Mouse (Mus musculus) forelimb bud, embryonic 11.5 days (tissue): ENCODE measurements around the gene Atat1.
"Not testable (repeated sequence)": the region's sequence is repeated elsewhere in the genome, so short reads cannot be mapped to it uniquely, and the experiment has no call there.

Experiments
- DNase-seq: peaks from one replicate; pipeline ENCODE4 v3.0.0-alpha.2; 2012; ENCODE audit warnings: low read depth, low spot score

Gene Atat1

DNA sequence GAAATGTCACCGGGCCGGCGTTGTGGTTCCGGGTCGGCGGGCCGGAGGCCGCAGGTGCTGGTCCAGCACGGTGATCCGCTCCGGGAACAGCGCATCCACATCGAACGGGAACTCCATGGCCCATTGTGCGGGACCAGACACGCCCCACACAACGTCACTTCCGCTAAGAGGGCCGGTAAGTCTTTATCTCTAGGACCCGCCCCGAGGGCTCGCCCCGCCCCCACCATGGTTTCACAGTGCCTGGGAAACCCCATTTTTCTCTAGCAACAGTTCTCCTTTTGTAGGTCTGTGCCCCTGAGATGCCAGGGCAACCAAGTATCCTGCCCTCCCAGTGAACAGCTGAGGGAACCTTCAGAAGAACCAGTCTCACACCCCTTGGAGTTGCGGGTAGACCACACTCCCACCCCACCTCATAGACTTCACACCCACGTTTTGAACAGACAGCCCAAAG lies at the start of gene Atat1:
Gene Atat1, minus strand, starts transcription at position 157 of the 451 bp plus-strand sequence.
- peak; percentile 91 for DNase-seq

DNA sequence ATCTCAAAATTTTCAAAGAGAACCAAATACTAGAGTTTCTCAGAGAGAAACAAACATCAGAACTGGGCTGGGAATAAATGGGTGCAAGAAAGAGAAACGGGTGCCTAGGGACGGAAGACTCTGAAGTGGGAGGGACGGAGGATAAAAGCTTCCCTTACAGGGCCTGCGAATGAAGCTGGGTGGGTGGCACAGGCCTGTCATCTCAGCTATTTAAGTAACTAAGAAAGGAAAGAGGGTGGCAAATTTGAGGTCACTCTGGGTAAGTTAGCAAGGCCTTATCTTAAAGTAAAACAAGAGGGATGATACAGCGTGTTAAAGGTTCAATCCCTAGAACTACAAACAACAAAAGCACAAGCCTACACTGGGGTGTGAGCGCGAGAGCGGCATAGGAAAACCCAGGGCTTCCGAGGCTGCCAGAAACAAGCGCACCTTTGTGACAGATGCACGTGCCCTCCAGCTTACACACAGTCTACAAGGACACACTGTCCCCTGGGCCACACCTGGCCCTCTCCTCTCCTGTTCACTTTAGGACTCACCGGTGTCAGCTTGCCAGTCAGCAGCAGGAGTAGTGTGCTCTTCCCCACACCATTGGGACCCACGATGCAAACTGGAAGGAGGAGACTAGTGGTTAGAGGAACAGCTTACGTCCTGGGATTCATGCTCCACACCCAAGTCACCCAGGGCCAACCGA lies 48.8 kb upstream of the Atat1 start:
- no peak for DNase-seq

DNA sequence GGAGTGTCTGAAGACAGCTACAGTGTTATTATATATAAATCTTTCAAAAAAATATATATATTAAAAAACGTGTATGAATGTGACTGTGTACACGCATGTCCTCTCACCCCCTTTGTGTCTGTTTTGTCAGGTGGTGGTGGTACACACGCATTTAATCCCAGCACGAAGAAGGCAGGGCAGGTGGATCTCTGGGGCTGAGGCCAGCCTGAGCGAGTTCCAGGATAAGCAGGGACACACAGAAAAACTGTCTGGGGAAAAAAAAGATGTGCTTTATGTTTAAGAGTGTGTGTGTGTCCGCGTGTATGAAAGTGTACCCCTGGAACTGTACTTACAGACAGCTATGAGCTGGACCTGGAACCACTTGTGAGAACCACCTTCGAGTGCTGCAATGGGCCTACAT lies 44.8 kb upstream of the Atat1 start:
- DNase-seq: no peak

DNA sequence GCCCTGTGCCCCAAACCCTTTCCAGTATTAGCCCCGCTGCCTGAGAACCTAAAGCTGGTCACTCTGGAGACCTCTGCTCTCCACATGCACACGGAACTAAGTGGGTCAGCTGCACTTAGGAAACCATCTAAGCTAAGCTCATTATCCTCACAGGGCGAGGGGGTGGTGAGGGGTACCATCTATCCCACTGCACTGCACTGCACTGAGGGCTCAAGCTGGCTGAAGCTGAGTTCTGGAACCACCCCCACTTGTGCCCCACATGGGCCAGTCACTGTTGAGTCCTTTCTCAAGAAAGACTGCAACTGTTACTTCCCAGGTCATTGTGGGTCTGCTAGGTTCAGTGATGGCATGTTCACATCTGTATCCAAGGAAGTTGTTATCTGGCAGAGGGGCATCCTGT lies 42.7 kb upstream of the Atat1 start:
- DNase-seq: not testable (repeated sequence)

DNA sequence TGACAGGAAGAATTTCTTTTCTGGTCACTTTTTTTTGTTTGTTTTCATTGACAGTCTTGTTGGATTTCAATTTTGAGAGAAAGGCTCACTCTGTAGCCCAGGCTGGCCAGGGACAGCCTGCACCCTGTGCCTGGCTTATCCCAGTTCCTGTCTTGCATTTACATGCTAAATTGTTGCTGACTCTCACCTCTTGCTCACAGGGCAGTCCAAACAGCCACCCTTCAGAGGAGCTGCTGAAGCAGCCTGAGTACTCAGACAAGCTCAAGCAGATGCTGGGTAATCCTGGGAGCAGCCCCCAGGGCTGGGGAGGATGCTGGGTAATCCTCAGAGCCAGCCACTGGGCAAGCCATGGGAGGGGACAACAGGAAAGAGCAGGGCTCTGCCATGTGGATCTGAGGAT lies 41.1 kb upstream of the Atat1 start:
- not testable (repeated sequence) for DNase-seq

DNA sequence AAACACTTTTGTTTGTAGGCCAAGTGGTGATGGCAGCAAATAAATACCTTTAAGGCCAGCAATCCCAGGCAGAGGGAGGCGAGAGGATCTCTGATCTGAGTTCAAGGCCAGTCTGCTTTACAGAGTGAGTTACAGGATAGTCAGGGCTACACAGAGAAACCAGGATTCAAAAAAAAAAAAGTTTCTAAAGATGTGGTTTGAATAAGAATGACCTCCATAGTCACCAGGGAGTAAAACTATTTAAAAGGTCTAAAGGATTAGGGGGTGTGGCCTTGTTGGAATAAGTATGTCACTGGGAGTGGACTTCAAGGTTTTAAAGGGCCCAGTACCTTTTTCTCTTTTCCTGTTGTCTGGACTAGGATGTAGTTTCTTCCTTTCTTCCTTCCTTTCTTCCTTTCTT lies 30.1 kb upstream of the Atat1 start:
- DNase-seq: no peak

DNA sequence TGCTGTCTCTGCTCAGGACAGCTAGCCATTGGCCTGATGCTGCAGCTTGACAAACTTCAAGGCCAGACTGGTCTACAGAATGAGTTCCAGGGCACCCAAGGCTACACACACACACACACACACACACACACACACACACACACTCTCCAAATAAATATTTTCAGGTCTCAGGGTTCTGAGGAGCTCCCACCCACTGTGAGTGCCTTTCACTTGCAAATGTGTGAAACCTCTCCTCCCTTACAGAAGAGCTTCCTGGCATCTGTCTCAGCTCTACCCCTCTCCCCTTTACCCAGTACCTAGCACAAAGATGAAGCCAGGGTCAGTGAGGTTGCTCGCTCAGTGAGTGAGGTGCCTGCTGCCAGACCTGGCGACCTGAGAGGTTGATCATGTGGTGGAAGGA lies 29.2 kb upstream of the Atat1 start:
- DNase-seq: no peak

DNA sequence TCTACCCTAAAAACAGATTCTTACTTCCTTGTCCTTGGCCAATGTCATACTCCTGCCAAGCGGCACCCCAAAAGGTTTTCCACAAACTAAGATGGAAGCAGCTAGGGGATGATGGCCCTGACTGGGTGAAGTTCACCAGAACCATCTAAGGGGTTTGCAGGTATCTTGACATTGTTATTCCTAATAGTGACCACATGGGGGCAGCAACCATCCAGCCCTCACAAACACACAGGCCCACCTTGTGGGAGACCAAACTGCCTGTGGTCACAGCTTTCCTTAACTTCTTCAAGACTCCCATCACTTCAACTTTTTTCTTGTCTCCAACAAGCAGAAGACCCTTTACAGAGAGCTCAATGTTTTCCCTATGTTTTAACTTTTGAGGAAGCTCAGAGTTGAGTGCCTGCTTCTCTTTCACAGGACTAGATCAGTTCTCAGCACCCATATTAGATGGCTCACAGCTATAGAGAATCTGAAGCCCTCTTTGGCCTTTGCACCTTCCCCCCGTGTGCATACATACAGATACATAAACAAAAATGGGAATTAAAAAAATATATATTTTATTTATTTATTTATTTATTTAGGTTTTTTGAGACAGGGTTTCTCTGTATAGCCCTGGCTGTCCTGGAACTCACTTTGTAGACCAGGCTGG lies 27.9 kb upstream of the Atat1 start:
- peak; percentile 74 for DNase-seq

DNA sequence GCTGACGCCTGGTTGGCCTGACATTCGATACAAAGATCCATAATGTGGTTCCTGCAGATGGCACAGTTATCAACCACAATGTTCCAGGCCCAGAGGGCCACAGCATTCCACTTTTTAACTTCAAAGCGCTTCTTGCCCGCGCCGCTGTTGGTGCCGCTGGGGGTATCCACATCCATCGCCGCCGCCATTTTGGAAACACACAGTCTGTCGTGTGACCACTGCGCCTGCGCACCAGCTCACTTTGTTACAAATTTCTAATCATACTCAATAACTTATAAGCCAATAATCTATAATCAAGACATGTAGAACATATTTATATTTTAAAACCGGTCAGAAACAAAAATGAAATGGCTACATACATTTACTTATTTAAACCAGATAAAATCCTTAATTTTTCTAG lies 25.9 kb upstream of the Atat1 start:
- not testable (repeated sequence) for DNase-seq

DNA sequence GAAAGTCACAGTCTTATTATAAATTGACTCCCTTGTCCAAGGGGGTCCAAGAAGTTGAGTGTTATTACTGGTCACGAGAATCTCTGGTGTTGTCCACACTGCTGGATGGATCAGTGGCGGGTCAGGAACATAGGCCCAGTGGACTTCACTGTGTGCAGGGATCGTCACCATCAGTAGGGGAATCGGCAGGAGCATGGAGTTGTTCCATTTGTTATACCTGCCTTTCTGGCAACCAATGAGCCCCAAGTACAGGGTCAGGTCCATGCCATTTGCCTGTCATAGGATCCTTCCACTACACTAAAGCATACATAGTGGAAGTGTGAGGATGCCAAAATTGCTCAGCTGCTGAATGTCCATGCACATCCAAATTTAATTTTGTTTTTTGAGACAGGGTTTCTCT lies 22.7 kb upstream of the Atat1 start:
- no peak for DNase-seq

DNA sequence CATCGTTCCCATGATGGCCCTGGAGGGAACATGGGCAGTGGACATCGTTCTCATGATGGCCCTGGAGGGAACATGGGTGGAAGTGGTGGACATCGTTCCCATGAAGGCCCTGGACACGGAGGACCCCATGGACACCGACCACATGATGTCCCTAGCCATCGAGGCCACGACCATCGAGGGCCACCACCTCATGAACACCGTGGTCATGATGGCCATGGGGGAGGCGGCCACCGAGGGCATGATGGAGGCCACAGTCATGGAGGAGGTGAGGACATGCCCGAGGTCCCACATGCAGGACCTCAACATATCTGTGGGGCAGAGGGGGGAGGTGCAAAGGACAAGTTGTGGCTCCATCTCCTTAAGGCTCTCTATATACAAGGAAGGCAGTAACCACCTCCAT lies 20.8 kb upstream of the Atat1 start:
- DNase-seq: no peak

DNA sequence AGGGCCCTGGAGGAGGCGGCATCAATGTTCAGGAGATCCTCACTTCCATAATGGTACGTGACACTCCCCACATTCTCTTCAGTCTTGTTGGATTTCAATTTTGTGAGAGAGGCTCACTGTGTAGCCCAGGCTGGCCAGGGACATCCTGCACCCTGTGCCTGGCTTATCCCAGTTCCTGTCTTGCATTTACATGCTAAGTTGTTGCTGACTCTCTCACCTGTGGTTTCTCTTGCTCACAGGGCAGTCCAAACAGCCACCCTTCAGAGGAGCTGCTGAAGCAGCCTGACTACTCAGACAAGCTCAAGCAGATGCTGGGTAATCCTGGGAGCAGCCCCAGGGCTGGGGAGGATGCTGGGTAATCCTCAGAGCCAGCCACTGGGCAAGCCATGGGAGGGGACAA lies 19.7 kb upstream of the Atat1 start:
- DNase-seq: no peak

DNA sequence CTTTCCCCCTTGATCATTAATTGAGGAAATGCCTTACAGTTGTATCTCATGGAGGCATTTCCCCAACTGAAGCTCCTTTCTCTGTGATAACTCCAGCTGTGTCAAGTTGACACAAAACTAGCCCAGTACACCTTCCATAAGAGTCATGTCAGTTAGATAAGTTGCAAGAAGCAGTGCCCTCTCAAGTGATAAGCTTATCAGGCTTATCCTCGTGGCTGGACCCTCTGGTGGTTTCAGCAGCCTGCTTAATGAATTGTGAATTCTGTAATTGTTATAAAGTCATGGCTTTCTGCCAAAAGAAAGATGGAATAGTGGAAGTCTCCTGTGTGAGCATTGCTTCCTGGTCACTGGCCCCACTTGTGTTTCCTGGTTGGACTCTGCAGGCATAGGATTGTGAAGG lies 17.6 kb upstream of the Atat1 start:
- DNase-seq: no peak

DNA sequence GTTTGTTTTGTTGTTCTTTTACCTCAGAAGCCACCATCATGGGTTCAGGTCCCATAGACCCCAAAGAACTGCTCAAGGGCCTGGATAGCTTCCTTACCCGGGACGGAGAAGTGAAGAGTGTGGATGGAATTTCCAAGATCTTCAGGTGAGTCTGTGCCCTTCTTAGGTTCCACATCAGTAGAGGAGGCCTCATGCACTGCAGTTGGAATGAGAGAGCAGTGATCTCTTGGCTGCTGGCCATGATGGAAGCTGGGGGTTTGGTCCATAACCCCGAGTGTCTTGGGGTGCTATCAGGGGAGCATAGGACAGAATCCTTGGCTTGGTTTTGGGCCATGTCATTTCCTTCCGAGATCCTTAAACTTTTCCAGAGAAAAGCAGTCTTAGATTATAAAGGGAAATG lies 13.4 kb upstream of the Atat1 start:
- no peak for DNase-seq

DNA sequence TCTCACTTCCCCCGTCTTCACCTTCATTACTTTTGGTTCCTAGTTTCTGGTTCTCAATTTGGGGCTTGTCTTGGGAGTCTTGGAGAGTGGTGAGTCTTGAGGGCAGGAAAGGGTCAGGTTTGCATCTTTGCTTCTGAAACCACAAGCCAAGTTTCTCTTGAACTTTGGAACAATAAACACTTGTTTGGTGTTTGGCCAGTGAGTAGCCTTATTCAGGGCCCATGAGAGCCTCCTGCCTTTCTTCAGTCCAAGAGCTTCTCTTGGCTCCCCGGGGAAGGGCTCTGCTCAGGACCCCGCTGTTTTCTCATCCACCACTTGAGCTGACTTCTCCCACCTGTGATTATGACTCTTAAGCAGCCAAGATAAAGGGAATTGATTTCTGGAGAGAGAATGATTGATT lies 12.7 kb upstream of the Atat1 start:
- no peak for DNase-seq

DNA sequence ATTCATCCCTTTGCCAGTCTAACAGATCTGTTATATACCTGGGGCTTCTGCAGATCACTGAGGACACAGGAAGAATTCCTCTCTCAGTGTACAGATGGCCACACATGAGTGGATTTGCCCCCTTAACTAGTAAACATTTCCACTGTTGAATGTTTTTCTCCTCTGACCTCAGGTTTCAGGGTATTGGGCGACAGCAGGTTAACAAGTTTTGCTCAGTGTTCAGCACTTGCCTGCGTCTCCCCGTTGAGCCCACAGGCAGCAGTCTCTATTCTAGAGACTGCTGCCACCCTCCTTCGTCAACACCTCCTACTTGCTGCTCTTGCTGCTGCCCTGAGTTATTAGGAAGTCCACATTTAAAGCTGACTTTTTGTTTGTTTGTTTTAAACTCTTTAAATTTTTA lies 11.8 kb upstream of the Atat1 start:
- DNase-seq: no peak

DNA sequence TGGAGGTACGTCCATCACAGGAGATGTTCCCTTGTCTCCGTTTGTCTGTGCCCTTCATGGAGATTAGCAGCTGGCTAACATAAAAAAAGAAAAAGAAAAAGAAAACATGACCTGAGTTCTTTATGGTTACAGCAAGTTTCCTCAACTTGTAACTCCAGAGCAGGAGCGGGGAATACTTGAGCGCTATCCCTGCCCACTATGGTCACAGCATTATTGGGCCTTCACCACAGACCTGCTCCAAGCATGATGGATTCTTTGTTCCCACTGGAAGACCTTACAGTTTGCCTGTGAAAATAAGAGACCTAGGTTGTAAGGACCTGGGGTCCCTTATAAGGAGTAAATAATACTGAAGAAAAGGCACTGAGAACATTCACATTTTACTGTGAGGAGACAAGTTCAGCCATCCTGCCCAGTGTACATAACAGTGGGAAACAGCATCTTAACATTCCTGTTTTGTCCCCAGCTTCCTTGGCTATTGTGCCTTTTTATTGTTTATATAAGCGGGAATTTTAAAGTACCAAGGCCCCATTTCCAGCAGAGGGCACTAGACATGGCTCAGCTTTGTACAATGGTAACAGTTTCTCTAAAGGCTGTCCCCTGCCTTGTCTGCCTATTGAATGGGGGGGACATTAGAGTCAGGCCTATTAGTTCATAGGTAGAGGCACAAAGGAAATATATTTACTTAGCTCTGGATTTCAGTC lies 11.1 kb upstream of the Atat1 start:
- peak; percentile 61 for DNase-seq

DNA sequence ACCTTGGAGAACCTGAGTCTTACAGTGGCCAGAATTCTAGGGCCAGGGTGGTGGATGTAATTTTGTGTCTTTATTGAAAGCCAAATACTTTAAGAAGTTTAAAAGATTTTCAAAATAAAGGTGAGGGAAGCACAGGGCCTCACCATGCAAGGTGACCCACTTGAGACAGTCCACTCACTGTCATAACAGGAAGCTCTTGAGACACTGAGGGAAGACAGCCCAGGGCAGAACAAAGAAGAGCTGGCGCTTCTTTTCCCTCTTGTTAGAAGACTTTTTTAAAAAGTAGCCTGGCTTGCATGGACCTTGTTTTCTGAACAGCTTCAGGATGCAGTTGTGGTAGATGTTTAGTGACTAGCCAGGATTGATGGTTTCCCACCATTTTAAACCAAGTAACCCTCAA lies 10.5 kb upstream of the Atat1 start:
- no peak for DNase-seq

DNA sequence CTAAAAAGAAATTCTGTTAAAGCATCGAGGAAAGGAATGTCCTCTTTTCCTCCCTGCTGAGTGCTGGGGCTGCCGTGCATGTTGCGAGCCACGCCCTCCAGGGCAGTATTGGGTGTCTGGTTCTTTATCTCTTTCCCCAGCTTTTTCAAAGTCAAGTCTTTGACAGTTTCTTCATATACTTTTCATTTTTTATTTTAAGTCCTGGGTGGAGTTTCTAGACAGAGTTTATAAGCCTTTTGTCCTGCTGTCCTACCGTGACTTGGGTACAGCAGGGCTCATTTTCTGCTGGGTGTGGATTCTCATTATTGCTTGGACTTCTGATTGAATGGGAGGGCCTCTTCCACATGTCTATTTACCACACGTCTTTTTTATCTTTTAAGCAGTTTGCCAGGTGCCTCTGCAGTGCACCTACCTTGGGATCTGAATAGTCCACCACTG lies 10.0 kb upstream of the Atat1 start:
- no peak for DNase-seq

DNA sequence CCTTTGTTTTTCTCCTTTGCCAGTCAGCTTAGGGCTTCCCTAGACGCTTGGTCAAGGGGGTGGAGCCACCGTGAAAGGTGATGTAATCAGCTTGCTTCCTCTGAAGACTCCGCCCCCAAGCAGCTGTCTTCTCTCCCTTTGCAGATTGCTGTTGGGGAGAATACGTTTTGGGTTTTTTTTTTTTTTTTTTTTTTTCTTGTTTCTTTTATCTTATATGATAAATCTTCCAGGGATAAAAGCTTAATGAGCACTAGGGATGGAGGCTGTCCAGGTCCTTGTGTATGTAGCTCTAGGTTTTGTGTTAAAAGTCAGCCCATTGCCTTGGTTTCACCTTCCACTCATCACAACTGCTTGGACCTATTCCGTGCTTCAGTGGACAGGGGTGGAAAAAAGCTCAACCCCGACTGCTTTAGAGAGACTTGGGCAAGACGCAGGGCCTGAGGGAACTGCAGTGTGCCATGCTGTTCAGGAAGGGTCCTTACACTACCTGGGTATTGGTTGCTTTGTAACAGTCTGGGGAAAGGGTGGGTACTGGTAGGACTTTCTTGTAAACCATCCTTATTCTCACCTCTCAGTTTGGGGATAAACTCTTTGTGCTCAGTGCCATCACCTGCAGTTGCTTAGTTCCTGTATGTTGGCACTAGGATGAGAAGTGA lies 9.3 kb upstream of the Atat1 start:
- peak; percentile 96 for DNase-seq

DNA sequence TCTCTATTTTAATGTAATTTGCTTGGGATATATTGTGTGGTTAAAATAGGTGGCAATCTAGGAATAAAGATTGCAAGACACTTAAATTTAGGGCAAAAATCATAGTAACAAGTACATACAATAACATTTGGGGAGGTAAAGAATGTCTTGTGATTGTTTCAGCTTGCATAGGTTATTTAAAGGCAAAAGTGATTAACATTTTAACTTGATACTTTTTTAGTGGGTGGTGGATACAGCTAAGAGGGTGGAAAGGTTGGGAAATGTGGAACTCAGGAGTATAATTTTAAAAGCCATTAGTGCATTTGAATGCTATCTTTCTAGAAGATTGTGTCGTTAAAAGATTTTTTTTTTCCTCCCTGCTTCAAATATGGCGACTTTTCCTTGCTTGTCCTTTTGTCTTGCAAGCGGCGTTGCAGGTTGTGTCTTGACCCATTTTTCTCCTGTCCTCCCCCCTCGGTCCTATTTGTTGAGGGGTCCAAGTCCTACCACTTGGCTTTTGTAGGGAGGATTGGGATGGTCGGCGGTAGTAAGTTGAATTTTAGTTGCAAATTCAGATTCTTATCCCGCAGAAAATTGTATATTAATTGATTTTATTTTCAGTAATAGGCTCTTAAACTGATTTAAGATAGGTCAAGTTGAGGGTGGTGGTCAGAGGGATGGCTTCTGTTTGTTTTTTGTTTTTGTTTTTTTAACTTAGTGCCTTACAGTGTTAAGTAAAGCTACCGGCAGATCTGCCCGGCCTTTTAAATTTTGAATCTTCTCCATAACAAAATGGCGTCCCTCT lies 8.6 kb upstream of the Atat1 start:
- DNase-seq: peak; percentile 67
